ENCODE assay signal across 7 mouse cellular contexts in the genomic region with DNA sequence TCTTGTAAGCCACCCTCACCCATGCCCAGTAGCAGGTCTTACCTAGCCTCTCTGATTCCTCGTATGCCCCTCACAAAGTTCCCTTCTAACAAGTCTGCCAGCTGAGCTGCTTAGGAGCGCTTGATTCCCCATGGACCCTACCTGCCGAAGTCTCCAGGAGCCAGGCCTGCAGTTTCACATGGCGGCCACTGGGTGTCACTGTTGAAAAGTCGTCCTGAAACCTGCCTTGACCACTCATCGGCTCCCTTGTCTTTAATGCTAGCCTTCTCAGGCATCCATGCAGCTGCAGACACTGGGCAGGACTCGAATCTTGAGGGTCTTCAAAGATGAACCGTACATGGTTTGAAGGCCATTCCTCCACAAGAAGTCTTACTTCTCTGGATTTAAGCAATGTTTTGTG. TPM values are rescaled to one million over a fixed set of nuclear protein-coding genes. Genes with fewer than 3 reads are reported as not detected.
A peak's percentile ranks its signal among the peaks of the same experiment; 100 is the strongest.
DNase-seq lines count a peak whose midpoint lies in the region; ATAC-seq and TF ChIP-seq lines count a peak whose summit lies in the region.

No protein-coding gene starts in this region.

- no peak overlapping the region for H3K4me3 ChIP-seq in E14TG2a.4 (replicated peaks; ENCODE audit: low read length)

- DNase-seq in NIH3T3 (ENCODE audit: low read depth): peak; percentile 83
- peak; percentile 80 to 85 for DNase-seq in cerebellum, postnatal 14 days
- peak; percentile 64 to 68 for DNase-seq in kidney, postnatal 25 days
- DNase-seq in lung, postnatal 4 days: peak; percentile 39 to 68
- peak; percentile 63 for DNase-seq in right cerebral cortex, postnatal 4 days

- peaks cover 8% of the 10 kb centered on the region for H3K9me3 ChIP-seq in E14TG2a.4 (ENCODE audit: low read length)

- ATAC-seq in granulocyte monocyte progenitor cell, adult 5-6 weeks (replicated peaks; ENCODE audit: poor library complexity, severe bottlenecking): peak; percentile 87

- peak; percentile 96 for TF ChIP-seq CTCF in E14TG2a.4 (conservative IDR thresholded peaks at IDR 0.05; ENCODE audit: low read length)

- peaks cover 45% of the 10 kb centered on the region for H3K4me1 ChIP-seq in E14TG2a.4 (replicated peaks; ENCODE audit: low read depth, low read length)

- H3K36me3 ChIP-seq in E14TG2a.4 (ENCODE audit: insufficient read depth, low read length): no peaks in the 10 kb centered on the region

- H3K27me3 ChIP-seq in E14TG2a.4 (ENCODE audit: insufficient read depth, low read length): peaks cover 29% of the 10 kb centered on the region

RNA-seq across cellular contexts. Expression of gene Mtif3, which starts 19.6 kb away (rescaled TPM):
- total RNA-seq in granulocyte monocyte progenitor cell, adult 5-6 weeks (2014; fragmentation: Nextera tagmentation): 9.5 and 11.8 TPM in 2 replicates
- 24.9 and 27.5 TPM in 2 replicates for total RNA-seq in granulocyte monocyte progenitor cell, adult 5-6 weeks (2017)

RNA-seq across cellular contexts. Expression of gene Gtf3a, which starts 34.8 kb away (rescaled TPM):
- 85.0 and 114 TPM in 2 replicates for total RNA-seq in granulocyte monocyte progenitor cell, adult 5-6 weeks (2014; fragmentation: Nextera tagmentation)
- 126 and 134 TPM in 2 replicates for total RNA-seq in granulocyte monocyte progenitor cell, adult 5-6 weeks (2017)
